Mouse (Mus musculus) embryonic fibroblast, embryonic 13.5 days (primary cell): ENCODE data around the gene Idh1.

Experiments used
- CTCF ChIP-seq: IDR thresholded peaks from 2 replicates; pipeline ENCODE4 v1.5.1; 2011; ENCODE audit warnings: mild to moderate bottlenecking, control low read depth, low read length, moderate library complexity, borderline replicate concordance; ENCODE audit not compliant: insufficient read depth
- POLR2A ChIP-seq: IDR thresholded peaks from 2 replicates; pipeline ENCODE4 v1.6.1; 2011; ENCODE audit warnings: low read depth, mild to moderate bottlenecking, control low read depth, low read length, moderate library complexity

- no peak for TF ChIP-seq CTCF
- TF ChIP-seq POLR2A = no peak
These were observed 41.4 kb upstream of the Idh1 start for GRCm38 (mm10) chr1:65227681-65228080.
